Mouse (Mus musculus) stomach, embryonic 16.5 days (tissue): ENCODE results near the gene Sptssa. TPM values are rescaled to one million over a fixed set of nuclear protein-coding genes. Genes with fewer than 3 reads are reported as not detected.

Experiments
- ATAC-seq: fragments of 200-750 bp; cut with Nextera tagmentation; 2 replicates; pipeline ENCODE4 v1.8.0; 2017; ENCODE audit warnings: moderate number of reproducible peaks, moderate TSS enrichment; ENCODE audit not compliant: insufficient read depth, low FRiP score
- H3K27ac ChIP-seq: fragments of 300-500 bp; sonication (generic); 2 replicates; pipeline ENCODE4 v1.5.1; 2014; ENCODE audit warnings: low read length
- H3K27me3 ChIP-seq: fragments of 300-500 bp; sonication (generic); 2 replicates; pipeline ENCODE4 v1.6.1; 2014; ENCODE audit warnings: low read length, control low read depth, mixed read lengths; ENCODE audit not compliant: control insufficient read depth, insufficient read depth
- H3K36me3 ChIP-seq: fragments of 300-500 bp; sonication (generic); 2 replicates; pipeline ENCODE4 v1.6.1; 2014; ENCODE audit warnings: low read length; ENCODE audit not compliant: control insufficient read depth, insufficient read depth
- H3K4me1 ChIP-seq: fragments of 300-500 bp; sonication (generic); 2 replicates; pipeline ENCODE4 v1.6.1; 2014; ENCODE audit warnings: low read length, control low read depth, mixed read lengths; ENCODE audit not compliant: control insufficient read depth, insufficient read depth
- H3K4me2 ChIP-seq: fragments of 300-500 bp; sonication (generic); 2 replicates; pipeline ENCODE4 v1.6.1; 2014; ENCODE audit warnings: low read depth, low read length, mixed read lengths
- H3K4me3 ChIP-seq: fragments of 300-500 bp; sonication (generic); replicated peaks from 2 replicates; pipeline ENCODE4 v1.5.1; 2014; ENCODE audit warnings: mild to moderate bottlenecking, low read length
- H3K9ac ChIP-seq: fragments of 300-500 bp; sonication (generic); 2 replicates; pipeline ENCODE4 v1.6.1; 2014; ENCODE audit warnings: low read length
- H3K9me3 ChIP-seq: fragments of 300-500 bp; sonication (generic); replicated peaks from 2 replicates; pipeline ENCODE4 v1.6.1; 2016; ENCODE audit warnings: low read length, control low read depth; ENCODE audit not compliant: control insufficient read depth
- WGBS: fragments of 180-500 bp; shearing (Covaris S2); extraction: QIAGEN DNeasy Blood & Tissue Kit; methylation state at CpG from one replicate; pipeline ENCODE4 v1.1.7; 2014; 5-methylcytosine and 5-hydroxymethylcytosine counted together
- microRNA counts: library from miRNA; unstranded; fragments of <30 nt; microRNA quantifications from one replicate; lab custom pipeline; 2016
- microRNA-seq: library from miRNA; unstranded; fragments of <30 nt; microRNA quantifications from one replicate; pipeline ENCODE4, GENCODE M21; 2016
- polyA plus RNA-seq: library from polyadenylated mRNA; unstranded; fragments of >200 nt; fragmentation: Nextera tagmentation; extraction: Ambion mirVana; gene quantifications from 2 replicates; pipeline ENCODE4 v1.2.1, GENCODE M21; 2015

Gene Sptssa
- polyA plus RNA-seq, 1 experiment from 2014 or later, result 225 TPM

DNA sequence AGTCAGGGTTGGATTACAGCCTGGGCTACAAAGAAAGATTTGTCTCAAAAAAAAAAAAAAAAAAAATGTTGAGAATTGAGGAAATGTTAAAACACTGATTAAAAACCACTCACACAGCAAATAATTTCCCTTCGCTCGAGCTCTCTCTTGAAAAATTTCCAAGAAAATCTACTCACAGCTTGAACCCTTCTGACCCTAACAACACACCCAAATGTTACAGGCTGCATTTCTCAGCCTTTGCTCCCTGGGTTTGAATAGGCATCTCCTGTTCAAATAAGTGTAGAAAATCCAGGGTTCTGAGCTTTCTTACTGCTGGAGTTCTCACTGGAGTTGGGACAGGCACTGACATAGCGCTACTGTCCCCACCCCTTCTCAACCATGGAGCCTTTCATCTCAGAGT is 51.2 kb downstream of the Sptssa start:
- no peak overlapping the region for H3K4me3 ChIP-seq
- no peaks in the 10 kb centered on the region for H3K27me3 ChIP-seq
- H3K36me3 ChIP-seq, result no peaks in the 10 kb centered on the region
- no peak overlapping the region for H3K9ac ChIP-seq
- H3K9me3 ChIP-seq, result no peaks in the 10 kb centered on the region
- H3K4me2 ChIP-seq, result no peak overlapping the region
- 0 out of 2 replicates have a peak overlapping the region, but pooled peaks have one; percentile 18 for H3K27ac ChIP-seq
- 31% methylated on average over 3 of the region's 3 CpGs for WGBS
- H3K4me1 ChIP-seq, result 0 out of 2 replicates have a peak, but pooled peaks cover 4% of the 10 kb centered on the region
- no peak; the same call in 1 of the 2 replicates for ATAC-seq

DNA sequence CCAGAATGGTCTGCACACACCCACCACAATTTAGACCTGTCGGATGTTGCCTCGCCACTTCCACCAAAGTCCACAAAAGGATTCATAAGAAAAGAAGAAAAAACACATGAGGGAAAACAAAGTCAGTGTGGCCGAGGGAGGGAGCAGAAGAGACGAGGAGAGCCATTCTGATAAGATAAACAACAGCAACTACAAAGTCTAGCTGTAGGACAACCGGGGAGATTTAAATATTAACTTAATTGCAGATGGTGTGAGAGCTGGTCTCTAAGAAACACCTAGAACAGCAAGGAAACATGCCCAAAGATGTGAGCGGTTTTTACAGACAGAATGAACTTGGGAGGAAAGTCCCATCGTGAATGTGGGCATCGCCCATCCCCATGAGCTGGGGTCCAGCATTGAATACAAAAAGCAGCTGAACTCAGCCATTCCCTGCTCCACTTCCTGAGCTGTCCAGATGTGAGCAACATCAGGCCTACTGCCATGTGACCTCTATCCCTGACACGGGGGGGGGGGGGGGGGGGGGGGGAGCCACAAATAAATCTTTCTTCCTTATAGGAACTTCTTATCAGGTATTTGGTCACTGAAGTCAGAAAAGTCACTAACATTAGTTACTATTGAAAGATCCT is 52.7 kb downstream of the Sptssa start:
- 0 out of 2 replicates have a peak, but pooled peaks cover 4% of the 10 kb centered on the region for H3K4me1 ChIP-seq
- H3K9ac ChIP-seq, result no peak overlapping the region
- H3K4me3 ChIP-seq, result no peak overlapping the region
- 65% methylated on average over 9 of the region's 9 CpGs for WGBS
- H3K27me3 ChIP-seq, result no peaks in the 10 kb centered on the region
- H3K4me2 ChIP-seq, result no peak overlapping the region
- H3K36me3 ChIP-seq, result no peaks in the 10 kb centered on the region
- no peaks in the 10 kb centered on the region for H3K9me3 ChIP-seq
- ATAC-seq, result no peak
- no peak overlapping the region for H3K27ac ChIP-seq

DNA sequence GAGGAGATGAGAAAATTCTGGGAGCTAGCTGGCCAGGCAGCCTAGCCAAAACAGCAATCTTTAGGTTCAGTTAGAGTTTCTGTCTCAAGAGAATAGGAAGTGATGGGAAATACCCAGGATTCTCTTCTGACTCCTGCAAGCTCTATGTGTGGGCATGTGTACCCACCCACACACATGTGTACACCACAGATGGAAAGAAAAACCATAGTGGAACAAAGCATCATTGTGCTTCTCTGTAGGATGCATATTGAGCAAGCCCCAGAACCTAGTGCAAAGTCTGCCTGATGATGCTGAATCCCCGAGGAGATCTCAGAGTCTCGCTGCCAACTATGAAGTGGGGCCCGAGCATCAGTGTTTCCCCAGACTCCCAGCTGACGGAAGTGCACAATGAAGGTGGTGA is 55.9 kb downstream of the Sptssa start:
- no peak overlapping the region for H3K9ac ChIP-seq
- H3K9me3 ChIP-seq, result no peaks in the 10 kb centered on the region
- H3K27ac ChIP-seq, result no peak overlapping the region
- no peaks in the 10 kb centered on the region for H3K27me3 ChIP-seq
- ATAC-seq, result no peak
- 94% methylated on average over 4 of the region's 4 CpGs for WGBS
- no peak overlapping the region for H3K4me3 ChIP-seq
- H3K4me2 ChIP-seq, result no peak overlapping the region
- 0 out of 2 replicates have a peak, but pooled peaks cover 4% of the 10 kb centered on the region for H3K4me1 ChIP-seq
- no peaks in the 10 kb centered on the region for H3K36me3 ChIP-seq

DNA sequence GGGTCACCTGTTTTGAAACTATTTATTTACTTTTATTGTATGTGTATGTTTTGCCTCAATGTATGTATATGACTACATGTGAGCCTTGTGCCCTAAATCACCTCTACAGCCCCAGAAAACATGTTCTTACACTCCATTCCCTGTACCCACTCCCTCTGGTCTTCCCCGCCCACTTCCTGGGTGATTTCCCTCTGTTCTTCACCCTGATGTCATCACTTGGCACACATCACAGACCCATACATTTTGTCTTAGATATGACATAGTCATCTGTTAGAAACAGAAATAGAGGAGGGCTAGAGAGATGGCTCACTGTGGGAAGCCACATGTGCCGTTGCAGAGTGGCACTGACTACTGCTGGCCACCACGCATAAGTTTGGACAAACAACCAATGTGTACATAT is 58.0 kb downstream of the Sptssa start:
- Histone ChIP-seq H3K27ac (no peak overlapping the region), H3K4me2 (no peak overlapping the region), H3K9ac (no peak overlapping the region), H3K27me3 (no peaks in the 10 kb centered on the region), H3K9me3 (no peaks in the 10 kb centered on the region), H3K4me3 (no peak overlapping the region), H3K4me1 (no peaks in the 10 kb centered on the region), H3K36me3 (no peaks in the 10 kb centered on the region)
- no peak for ATAC-seq
- WGBS, result 85% methylated on average over 3 of the region's 3 CpGs

DNA sequence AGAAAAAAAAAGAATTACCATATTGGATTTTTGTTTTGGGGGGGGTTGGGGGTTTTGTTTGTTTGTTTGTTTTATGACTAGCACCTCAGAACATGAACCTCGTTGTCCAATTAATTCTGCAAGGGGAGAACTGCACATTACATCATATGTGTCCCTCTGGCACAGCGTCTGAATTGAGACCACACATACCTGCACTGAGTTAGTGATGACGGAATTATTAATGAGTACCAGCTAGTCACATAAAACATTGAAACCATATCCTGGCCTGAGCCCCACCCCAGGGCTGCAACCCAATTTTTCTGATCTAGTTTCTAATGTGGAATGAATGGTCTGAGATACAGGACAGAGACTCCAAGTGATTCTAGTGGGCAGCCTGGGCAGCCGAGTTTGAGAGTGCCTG is 59.7 kb downstream of the Sptssa start:
- Histone ChIP-seq H3K4me2 (no peak overlapping the region), H3K4me1 (no peaks in the 10 kb centered on the region), H3K4me3 (no peak overlapping the region), H3K27me3 (no peaks in the 10 kb centered on the region), H3K9me3 (no peaks in the 10 kb centered on the region), H3K9ac (no peak overlapping the region), H3K36me3 (no peaks in the 10 kb centered on the region), H3K27ac (no peak overlapping the region)
- 80% methylated on average over 4 of the region's 4 CpGs for WGBS
- no peak for ATAC-seq

MicroRNA genes within 50 kb of the gene (microRNA counts, 519-probe panel; counts per million panel counts)
- microRNA mmu-miR-1892 (lab: Ali Mortazavi, UCI), result not detected

Small RNAs within 50 kb of the gene (microRNA-seq; reads per million reads assigned to microRNA genes)
- not detected for gene Mir1892

Other genes with a start within 250 kb of the Sptssa start
- gene Eapp, start 39.3 kb upstream of the Sptssa start, polyA plus RNA-seq, result 51.9 and 57.0 TPM in 2 replicates
- 167 and 175 TPM in 2 replicates for gene Snx6, start 139.1 kb upstream of the Sptssa start, polyA plus RNA-seq
- gene Cfl2, start 206.3 kb upstream of the Sptssa start, polyA plus RNA-seq, result 179 and 211 TPM in 2 replicates